Mouse (Mus musculus) kidney, postnatal 36 days (tissue): ENCODE results near the gene Gli1.
A peak's percentile ranks its signal among the peaks of the same experiment; 100 is the strongest.

Experiments used
- DNase-seq, 2 experiments: peaks; one replicate each; pipeline ENCODE4 v3.0.0; 2021 to 2022; ENCODE audit warnings: mixed read lengths in 2 of 2

Gli1 gene

DNA sequence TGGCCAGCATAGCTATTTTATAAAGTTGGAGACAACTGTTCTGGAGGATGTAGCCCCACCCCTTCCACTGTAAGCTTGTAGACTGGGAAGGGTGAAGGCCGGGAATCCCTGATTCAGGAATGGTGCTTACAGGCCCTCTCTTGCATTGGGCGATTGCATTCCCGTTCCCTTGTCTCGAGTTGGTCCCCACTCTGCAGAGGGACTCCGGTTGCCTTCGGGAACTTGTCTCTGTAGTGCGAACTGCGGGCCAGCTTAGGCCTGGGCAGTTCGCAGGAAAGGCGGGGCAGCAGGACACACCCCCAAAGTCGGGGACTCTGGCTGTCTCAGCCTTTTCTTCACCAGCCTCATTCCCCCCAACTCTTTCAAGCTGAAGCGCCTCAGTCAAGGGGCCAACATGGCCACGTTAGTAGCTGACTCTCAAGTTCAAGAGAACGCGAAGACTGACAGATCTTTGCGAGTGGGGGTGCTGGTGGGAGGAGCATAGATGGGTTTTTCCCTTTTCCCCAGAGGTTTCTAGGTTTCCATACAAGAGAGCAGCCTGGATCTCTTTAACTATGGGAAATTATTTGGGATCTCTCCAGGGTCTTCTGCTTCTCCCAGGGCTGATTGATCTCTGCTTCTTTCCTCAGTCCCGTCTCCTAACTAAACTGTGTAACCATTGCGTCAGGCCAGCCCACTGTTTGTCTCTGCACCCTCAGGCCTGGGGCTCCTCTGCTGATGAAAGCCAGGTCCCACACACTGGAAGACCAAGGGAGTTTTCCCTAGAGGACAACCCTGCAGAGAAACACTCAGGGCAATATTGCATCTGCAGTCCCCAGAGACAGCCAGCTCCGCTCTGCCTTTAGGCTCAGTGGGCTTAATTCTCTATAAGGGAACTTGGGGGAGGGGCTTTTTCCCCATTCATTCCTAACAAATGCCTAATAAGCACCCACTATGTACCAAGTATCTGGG, 50.6 kb downstream of the Gli1 start:
- peak; percentile 60 to 76 for DNase-seq

DNA sequence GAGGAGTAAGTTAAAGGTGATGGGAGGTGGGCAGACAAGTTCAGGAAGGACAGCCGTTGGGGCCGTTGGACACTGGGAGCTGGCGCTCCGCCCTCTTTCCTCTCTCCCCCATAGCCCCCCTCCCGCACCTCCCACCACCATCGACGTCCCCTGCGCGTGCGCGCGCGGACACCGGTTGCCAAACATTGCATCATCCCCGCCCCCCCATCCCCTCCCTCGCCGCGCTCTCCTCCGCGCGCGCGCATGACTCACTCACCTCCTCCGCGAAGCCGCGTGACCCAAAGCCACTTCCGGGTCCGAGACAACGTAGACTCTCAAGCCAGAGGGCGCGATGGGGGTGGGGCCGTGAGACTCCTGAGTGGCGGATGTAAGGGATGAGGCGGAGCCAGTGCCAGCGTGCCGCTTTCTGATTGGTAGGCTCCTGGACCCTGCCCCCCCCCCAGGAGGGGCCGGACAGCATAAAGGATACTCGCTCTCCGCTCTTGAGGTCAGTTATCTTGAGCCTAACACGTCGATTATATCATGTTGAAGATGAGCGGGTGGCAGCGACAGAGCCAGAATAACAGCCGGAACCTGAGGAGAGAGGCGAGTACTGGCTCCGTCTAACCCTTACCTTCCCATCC, 51.4 kb downstream of the Gli1 start:
- peak; percentile 100 for DNase-seq

DNA sequence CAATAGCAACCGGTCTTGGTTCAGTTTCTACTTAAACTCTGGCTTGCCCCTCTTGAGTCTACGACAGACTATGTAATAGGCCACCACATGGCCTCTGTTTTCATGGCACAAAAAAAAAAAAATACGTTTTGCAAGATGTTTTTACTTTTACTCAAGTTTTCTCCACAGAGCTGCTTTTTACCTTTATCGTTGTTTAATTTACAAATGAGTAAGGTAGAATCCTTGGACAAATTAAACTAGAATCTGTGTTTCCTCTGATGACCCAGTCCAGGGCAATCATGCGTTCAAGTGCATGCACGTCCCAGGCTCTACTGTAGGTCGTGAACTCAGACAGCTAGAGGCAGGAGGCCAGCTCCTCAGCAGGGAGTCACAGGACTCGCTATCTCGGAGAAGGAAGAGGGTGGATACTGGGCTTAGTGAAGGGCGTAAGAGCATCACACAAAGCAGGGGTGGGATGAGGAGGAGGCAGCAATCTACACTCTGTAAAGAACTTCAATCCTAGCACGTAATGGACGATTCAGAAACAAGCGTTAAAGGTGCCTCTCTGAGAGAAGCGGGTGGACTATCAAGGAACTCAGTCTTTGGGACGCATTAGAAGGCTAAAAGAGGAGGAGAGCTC, 52.1 kb downstream of the Gli1 start:
- peak; percentile 82 to 84 for DNase-seq

GRCm38 (mm10) chr10:127288800-127289572, 52.8 kb downstream of the Gli1 start, which contains the start of gene Mbd6:
Gene Mbd6, minus strand, starts transcription at chr10:127289018.
- DNase-seq, result peak; percentile 94 to 95

GRCm38 (mm10) chr10:127288328-127288799, 53.4 kb downstream of the Gli1 start:
- peak; percentile 59 to 68 for DNase-seq

GRCm38 (mm10) chr10:127287936-127288293, 53.9 kb downstream of the Gli1 start:
- no peak for DNase-seq

DNA sequence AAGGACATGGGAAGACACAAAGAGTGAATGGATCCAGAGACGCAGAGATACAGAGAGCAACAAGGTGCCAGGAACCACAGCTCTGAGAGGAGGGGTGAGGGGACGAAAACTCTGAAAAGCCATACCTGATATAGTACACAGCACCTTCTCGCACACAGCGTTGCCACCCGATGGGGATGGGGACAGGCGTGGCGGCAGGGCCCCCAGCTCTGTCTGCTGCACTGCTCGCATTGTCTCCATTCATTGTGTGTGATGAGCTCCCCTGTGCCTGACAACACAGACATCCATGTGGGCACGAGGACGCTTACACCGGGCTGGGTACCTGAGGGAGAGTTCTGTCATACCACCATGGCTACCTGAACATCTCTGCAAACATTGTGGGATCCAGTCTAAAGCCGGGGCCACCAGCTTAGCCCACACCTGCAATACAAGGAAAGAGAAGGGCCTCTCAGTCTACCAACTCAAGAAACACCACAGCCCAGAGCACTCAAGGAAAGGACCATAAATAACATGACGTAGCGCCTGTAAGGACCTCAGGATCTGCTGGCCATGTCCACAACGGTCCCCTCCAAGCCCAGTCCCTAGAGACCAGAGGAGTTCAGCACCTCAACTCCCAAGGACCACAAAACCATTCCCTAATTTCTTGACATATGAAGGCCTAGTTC, 54.4 kb downstream of the Gli1 start:
- DNase-seq, result no peak

- DNase-seq, result no peak
Observed at GRCm38 (mm10) chr10:127286730-127287129, 55.0 kb downstream of the Gli1 start.

- no peak for DNase-seq
Observed at GRCm38 (mm10) chr10:127286194-127286593, 55.6 kb downstream of the Gli1 start.

DNA sequence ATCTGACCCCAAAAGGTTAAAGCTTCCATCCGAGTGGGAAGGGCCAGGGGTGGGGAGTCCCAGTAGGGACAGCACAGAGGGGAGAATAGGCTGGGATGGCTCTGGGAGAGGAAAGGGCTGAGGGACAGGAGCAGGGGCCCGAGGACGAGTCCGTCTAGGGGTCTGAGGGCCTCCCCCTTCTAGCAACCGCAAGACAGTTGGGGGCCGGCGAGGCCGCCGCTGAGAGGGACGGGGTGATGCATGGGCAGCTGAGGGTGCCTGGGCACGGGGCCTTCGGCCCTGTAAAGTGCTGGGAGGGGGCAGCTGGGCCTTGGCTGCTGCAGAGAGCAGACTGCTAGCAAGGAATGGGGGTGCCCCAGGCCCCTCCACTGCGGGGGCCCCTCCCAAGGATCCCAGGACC, 56.1 kb downstream of the Gli1 start:
- no peak for DNase-seq

DNA sequence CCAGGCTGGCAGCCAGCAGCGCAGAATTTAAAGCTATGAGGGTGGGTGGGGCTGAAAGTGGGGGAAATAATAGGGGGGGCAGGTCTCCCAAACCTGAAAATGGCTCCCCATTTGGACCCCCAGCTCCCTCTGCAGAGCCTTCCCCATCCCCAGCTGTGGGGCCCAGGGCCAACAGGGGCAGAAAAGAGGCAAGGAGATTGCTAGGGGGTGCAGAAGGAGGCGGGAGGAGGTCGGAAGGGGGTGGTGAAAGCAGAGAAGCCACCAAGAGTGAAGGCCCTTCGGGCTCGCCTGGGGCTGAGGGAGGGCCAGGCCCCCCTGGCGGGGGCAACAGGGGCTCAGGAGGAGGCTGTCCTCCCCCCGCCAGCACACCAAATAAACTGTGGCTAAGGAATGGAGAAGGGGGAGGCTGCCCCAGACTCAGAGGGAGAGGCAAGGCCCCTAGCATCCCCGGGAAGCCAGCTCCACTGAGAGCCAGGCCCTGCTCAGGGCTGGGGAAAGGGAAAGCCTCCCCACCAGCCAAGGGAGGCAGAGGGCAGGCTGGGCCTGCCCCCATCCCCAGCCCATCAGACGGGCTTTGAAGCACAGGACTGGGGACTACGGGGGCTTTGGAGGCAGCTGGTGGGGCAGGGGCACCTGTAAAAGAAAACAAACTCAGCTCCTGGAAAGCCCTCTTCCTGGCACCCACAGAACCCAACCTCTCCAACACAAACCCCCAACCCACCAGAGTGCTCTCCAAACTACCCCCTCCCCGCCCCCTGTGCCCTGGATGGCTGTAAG, 56.9 kb downstream of the Gli1 start:
- no peak for DNase-seq

DNA sequence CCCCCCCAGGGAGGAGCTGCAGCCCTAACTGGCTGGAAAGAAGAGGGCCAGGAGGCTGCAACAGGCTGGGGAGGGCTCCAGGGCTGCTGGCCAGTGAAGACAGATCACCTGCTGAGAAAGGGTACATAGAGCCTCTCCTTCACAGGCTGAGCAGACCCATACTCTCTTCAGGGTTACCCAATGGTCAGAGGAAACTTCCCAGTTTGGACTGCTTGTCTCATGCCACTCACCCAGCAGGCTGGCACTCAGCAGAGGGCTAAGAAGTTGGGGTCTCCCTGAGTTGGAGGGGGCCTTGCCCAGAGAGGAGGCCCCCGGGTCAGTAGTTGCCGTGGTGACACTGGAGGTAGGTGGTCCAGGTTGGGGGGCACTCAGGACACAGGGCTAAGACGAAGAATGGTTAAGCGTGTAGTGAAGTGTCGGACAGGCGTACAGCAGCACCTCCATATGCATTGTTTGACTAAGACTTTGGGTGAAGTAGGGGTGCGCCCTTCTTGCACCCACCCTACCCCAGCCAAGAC, 57.6 kb downstream of the Gli1 start:
- no peak for DNase-seq

- peak in 1 of 2 experiments; percentile 46 for DNase-seq
Observed at GRCm38 (mm10) chr10:127282620-127283215, 59.1 kb downstream of the Gli1 start.

- peak; percentile 29 to 53 for DNase-seq
Observed at GRCm38 (mm10) chr10:127281316-127281715, 60.5 kb downstream of the Gli1 start.
